Mouse (Mus musculus) liver, adult 2 months (tissue): ENCODE measurements around the gene Mrc2. TPM values are rescaled to one million over a fixed set of nuclear protein-coding genes. Genes with fewer than 3 reads are reported as not detected.

Experiments used
- DNase-seq: peaks from one replicate; pipeline ENCODE4 v3.0.0-alpha.2; 2011; ENCODE audit warnings: low read depth, low spot score; ENCODE audit errors: extremely low read depth
- H3K27ac ChIP-seq: fragments of 200-500 bp; replicated peaks from 2 replicates; pipeline ENCODE4 v1.5.1; 2012; ENCODE audit warnings: low read depth, mild to moderate bottlenecking, control low read depth, inconsistent platforms, low read length; ENCODE audit not compliant: insufficient read depth
- H3K27me3 ChIP-seq: fragments of 200-500 bp; 2 replicates; pipeline ENCODE4 v1.6.1; 2012; ENCODE audit warnings: mild to moderate bottlenecking, moderate library complexity, low read length, inconsistent platforms; ENCODE audit not compliant: control insufficient read depth, insufficient read depth
- H3K36me3 ChIP-seq: fragments of 200-500 bp; 2 replicates; pipeline ENCODE4 v1.6.1; 2012; ENCODE audit warnings: low read length, inconsistent platforms; ENCODE audit not compliant: control insufficient read depth, insufficient read depth
- H3K4me1 ChIP-seq: fragments of 200-500 bp; 2 replicates; pipeline ENCODE4 v1.6.1; 2011; ENCODE audit warnings: low read length; ENCODE audit not compliant: control insufficient read depth, insufficient read depth
- H3K4me3 ChIP-seq: fragments of 200-500 bp; 2 replicates; pipeline ENCODE4 v1.5.1; 2011; ENCODE audit warnings: low read depth, mild to moderate bottlenecking, control low read depth, low read length, moderate library complexity; ENCODE audit not compliant: insufficient read depth
- H3K79me2 ChIP-seq: fragments of 200-500 bp; 2 replicates; pipeline ENCODE4 v1.6.1; 2012; ENCODE audit warnings: inconsistent platforms, mild to moderate bottlenecking, low read length, moderate library complexity; ENCODE audit not compliant: control insufficient read depth, insufficient read depth
- H3K9ac ChIP-seq: fragments of 200-500 bp; 2 replicates; pipeline ENCODE4 v1.6.1; 2012; ENCODE audit warnings: low read depth, mild to moderate bottlenecking, control low read depth, inconsistent platforms, low read length
- CTCF ChIP-seq: fragments of 200-500 bp; IDR thresholded peaks from 2 replicates; pipeline ENCODE4 v1.5.1; 2011; ENCODE audit warnings: low read depth, low read length, control low read depth
- POLR2A ChIP-seq: fragments of 200-500 bp; IDR thresholded peaks from 2 replicates; pipeline ENCODE4 v1.6.1; 2011; ENCODE audit warnings: low read length, control low read depth; ENCODE audit not compliant: insufficient read depth; ENCODE audit errors: extremely low read depth
- WGBS: fragments of 180-500 bp; shearing (Covaris S2); methylation state at CpG from one replicate; pipeline ENCODE4 v1.1.7; 2018; 5-methylcytosine and 5-hydroxymethylcytosine counted together
- polyA plus RNA-seq: library from polyadenylated mRNA; depleted of rRNA; stranded (reverse); fragments of >200 nt; gene quantifications from 2 replicates; pipeline ENCODE4 v1.2.3, GENCODE M21; 2012; rRNA removed
- total RNA-seq: library from RNA; depleted of rRNA; stranded (reverse); fragments of >200 nt; gene quantifications from 2 replicates; pipeline ENCODE4 v1.2.3, GENCODE M21; 2014; rRNA removed

Gene Mrc2
- total and polyA plus RNA-seq, 2 experiments = 0.55 to 0.91 TPM

GRCm38 (mm10) chr11:105388636-105389035 lies 96.2 kb downstream of the Mrc2 start:
- Histone ChIP-seq H3K9ac (no peak overlapping the region), H3K4me1 (no peaks in the 10 kb centered on the region), H3K36me3 (no peaks in the 10 kb centered on the region), H3K79me2 (no peaks in the 10 kb centered on the region), H3K4me3 (no peak overlapping the region), H3K27ac (no peak overlapping the region), H3K27me3 (no peaks in the 10 kb centered on the region; the same call in 1 of the 2 replicates)
- WGBS = 79% methylated on average over 2 of the region's 2 CpGs
- no peak for TF ChIP-seq CTCF
- DNase-seq = no peak

GRCm38 (mm10) chr11:105390290-105390689 lies 97.8 kb downstream of the Mrc2 start:
- H3K27ac ChIP-seq = no peak overlapping the region
- TF ChIP-seq CTCF (no peak), POLR2A (no peak)
- no peaks in the 10 kb centered on the region for H3K27me3 ChIP-seq
- no peaks in the 10 kb centered on the region for H3K4me1 ChIP-seq
- no peaks in the 10 kb centered on the region for H3K36me3 ChIP-seq
- H3K4me3 ChIP-seq = no peak overlapping the region
- no peak overlapping the region for H3K9ac ChIP-seq
- DNase-seq = no peak
- H3K79me2 ChIP-seq = no peaks in the 10 kb centered on the region
- 87% methylated on average over 7 of the region's 7 CpGs for WGBS

Other genes starting within 250 kb of the Mrc2 start
- 0.13 TPM in 1 of 2 replicates, not detected in the other for gene Efcab3, start 229.1 kb upstream of the Mrc2 start, total RNA-seq
- gene Efcab3, start 229.1 kb upstream of the Mrc2 start, polyA plus RNA-seq = not detected in 2 replicates
- gene Mettl2, start 166.2 kb upstream of the Mrc2 start, total RNA-seq = 11.0 and 11.5 TPM in 2 replicates
- 5.9 and 7.9 TPM in 2 replicates for gene Mettl2, start 166.2 kb upstream of the Mrc2 start, polyA plus RNA-seq
- gene Gm10842, start 145.8 kb upstream of the Mrc2 start, total RNA-seq = not detected in 2 replicates
- not detected in 2 replicates for gene Gm10842, start 145.8 kb upstream of the Mrc2 start, polyA plus RNA-seq
- gene Tlk2, start 113.8 kb upstream of the Mrc2 start, total RNA-seq = 21.3 and 23.4 TPM in 2 replicates
- gene Tlk2, start 113.8 kb upstream of the Mrc2 start, polyA plus RNA-seq = 5.6 and 7.5 TPM in 2 replicates
- gene March10, start 164.1 kb downstream of the Mrc2 start, total RNA-seq = not detected in 2 replicates
- not detected in 2 replicates for gene March10, start 164.1 kb downstream of the Mrc2 start, polyA plus RNA-seq